Mouse (Mus musculus) bone marrow macrophage, adult 2 months (primary cell): Measurements from ENCODE around the gene Gm17359.

Experiments used
- CTCF ChIP-seq: IDR thresholded peaks from 2 replicates; pipeline ENCODE4 v1.5.1; 2012; ENCODE audit warnings: low read depth, mild to moderate bottlenecking, low read length, moderate library complexity
- POLR2A ChIP-seq: IDR thresholded peaks from 2 replicates; pipeline ENCODE4 v1.6.1; 2012; ENCODE audit warnings: mild to moderate bottlenecking, low read depth, low read length, borderline replicate concordance

GRCm38 (mm10) chr3:79402056-79402455 lies 65.6 kb downstream of the Gm17359 start:
- TF ChIP-seq POLR2A: no peak
- TF ChIP-seq CTCF: no peak
